ENCODE assay signal across 1 mouse cellular context in the genomic region with DNA sequence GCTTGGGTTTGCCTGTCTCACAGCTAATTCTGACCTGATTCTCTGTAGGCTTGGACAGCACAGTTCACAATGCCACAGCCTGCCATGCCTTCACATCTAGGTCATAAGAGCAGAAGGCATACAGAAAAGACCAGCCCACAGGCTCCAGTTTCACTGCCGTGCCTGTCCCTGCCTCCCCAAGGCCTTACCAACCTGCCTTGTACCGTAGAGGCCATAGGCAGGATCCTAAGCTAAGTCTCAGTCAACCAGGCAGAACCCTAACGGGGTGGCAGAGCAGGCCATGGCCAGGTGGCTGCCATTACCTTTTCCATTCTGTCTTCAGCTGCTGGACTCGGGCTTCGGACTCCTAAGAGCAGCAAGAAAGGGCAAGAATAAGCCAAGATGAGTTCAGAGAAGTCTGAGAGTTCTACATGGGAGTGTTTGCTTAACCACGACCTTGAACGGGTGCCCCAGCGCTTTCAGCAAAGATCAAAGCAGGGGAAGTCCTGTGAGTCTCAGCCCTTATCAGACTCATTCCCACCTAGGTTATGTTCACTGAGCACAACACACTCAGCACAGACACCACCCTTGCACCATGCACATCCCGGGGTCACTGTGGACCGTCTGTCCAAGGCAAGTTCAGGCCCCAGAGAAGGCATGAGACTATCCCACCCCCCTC.
TF ChIP-seq lines count a peak whose summit lies in the region.

No protein-coding gene starts in this region.

TF ChIP-seq in CH12.LX, 34 proteins besides CTCF, POLR2A, EP300 and RAD21:
- TF ChIP-seq POLR2AphosphoS2 (IDR thresholded peaks at IDR 0.05; ENCODE audit: low read depth, low read length) (no peak), MAZ (IDR thresholded peaks at IDR 0.05; ENCODE audit: low read depth, low read length) (no peak), UBTF (IDR thresholded peaks at IDR 0.05; ENCODE audit: low read depth, low read length) (no peak), NRF1 (IDR thresholded peaks at IDR 0.05; ENCODE audit: low read depth, low read length) (no peak), USF1 (IDR thresholded peaks at IDR 0.05; ENCODE audit: low read depth, low read length) (no peak), HCFC1 (IDR thresholded peaks at IDR 0.05; ENCODE audit: low read depth, low read length) (no peak), ELF1 (IDR thresholded peaks at IDR 0.05; ENCODE audit: low read depth, low read length) (no peak), IRF4 (IDR thresholded peaks at IDR 0.05; ENCODE audit: low read depth, low read length) (no peak), TCF12 (IDR thresholded peaks at IDR 0.05; ENCODE audit: low read depth, low read length) (no peak), MYC (IDR thresholded peaks at IDR 0.05; ENCODE audit: low read depth, low read length) (no peak), NELFE (IDR thresholded peaks at IDR 0.05; ENCODE audit: low read depth, low read length) (no peak), TBP (conservative IDR thresholded peaks at IDR 0.05; ENCODE audit: low read depth, low read length) (no peak), ZNF384 (IDR thresholded peaks at IDR 0.05; ENCODE audit: low read depth, low read length) (no peak), RCOR1 (conservative IDR thresholded peaks at IDR 0.05; ENCODE audit: low read depth, low read length) (no peak), MAFK (IDR thresholded peaks at IDR 0.05; ENCODE audit: insufficient replicate concordance, low read length) (no peak), MXI1 (IDR thresholded peaks at IDR 0.05; ENCODE audit: low read depth, low read length) (no peak), MEF2A (IDR thresholded peaks at IDR 0.05; ENCODE audit: borderline replicate concordance, low read depth, low read length) (no peak)
